Mouse (Mus musculus) spleen, adult 18-20 months (tissue): ENCODE results near the gene Nhsl2.
"Not testable (repeated sequence)": the region's sequence is repeated elsewhere in the genome, so short reads cannot be mapped to it uniquely, and the experiment has no call there.

Experiments used
- DNase-seq, 2 experiments: peaks; one replicate each; pipeline ENCODE4 v3.0.0; 2022; ENCODE audit warnings: mixed read lengths in 2 of 2

Gene Nhsl2

DNA sequence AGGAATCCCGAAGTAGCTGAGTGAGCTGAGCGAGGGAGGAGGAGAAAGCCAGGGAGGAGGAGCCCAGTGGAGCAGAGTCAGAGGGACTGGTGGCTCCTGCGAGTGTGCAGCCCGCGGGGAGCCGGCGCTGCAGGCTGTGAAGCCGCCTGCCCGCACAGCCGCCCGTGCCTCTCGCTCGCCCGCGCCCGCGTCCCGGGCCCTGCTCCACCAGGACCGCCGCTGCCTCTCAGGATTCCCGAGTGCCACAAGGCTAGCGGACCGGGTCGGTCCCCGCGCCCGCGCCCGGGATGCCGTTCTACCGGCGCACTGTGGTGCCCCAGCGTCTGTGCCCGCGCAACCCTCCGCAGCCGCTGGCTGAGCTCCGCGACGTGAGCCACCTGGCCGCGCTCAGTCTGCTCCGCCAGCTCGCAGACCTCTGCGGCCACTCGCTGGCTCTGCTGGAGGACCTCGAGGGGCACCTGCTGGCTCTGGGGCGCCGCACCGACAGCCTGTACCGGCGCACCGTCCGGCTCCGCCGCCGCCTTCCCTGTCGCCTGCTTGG, at the start of gene Nhsl2:
Gene Nhsl2, plus strand, starts transcription at position 105 of the 541 bp plus-strand sequence.
- DNase-seq, result peak in 1 of 2 experiments; percentile 1

DNA sequence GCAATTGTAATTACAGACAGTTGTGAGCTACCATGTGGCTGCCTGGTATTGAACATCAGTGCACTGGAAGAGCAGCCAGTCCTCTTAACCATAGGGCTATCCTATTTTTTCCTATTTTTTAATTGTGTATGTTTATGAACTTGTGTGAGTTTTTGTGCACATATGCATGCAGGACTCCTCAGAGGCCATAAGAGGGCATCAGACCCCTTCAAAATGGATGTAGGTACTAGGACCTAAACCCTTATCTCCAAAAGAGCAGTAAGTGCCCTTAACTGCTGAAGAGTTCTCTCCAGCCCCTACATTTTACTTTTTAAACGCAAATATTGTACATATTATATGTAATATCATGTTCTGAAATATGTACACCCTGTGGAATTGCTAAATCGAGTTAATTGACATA, 43.7 kb upstream of the Nhsl2 start:
- DNase-seq, result no peak

DNA sequence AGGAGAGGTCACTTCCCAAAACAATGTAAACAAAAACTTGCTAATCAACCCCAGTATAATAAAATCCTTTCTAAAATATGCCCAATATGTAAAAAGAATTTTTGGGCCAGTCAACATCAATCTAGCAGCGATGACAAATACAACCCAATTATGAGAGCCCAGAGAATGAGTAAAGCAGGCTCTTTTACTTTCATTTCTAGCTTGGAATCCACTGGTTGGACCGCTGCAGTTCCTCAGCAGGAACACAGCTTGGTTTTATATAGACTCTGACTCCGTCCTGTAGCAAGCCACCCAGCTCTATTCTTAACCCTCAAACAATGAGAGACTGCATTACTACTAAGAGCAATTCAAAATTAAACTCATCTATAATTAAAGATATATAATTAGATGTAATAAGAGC, 37.4 kb upstream of the Nhsl2 start:
- DNase-seq, result no peak

DNA sequence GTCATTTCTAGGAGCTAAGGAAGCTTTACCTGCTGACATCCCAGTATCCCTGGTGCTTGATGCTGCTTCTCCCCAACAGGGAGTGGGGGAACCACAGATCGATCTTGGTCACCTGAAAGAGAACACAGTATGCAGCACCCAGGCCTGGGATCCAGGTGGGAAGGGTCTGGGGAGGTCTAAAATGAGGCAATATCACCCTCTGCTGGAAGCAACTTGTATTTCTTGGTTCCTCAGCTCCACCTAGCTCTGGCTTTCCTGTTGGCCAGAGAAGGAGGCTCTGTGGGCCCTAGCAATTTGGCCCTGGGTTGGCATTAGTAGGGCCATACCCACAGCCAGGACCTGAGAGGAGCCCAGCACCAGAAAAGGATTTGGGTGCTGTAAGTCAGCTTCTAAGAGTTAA, 30.0 kb upstream of the Nhsl2 start:
- DNase-seq, result no peak

DNA sequence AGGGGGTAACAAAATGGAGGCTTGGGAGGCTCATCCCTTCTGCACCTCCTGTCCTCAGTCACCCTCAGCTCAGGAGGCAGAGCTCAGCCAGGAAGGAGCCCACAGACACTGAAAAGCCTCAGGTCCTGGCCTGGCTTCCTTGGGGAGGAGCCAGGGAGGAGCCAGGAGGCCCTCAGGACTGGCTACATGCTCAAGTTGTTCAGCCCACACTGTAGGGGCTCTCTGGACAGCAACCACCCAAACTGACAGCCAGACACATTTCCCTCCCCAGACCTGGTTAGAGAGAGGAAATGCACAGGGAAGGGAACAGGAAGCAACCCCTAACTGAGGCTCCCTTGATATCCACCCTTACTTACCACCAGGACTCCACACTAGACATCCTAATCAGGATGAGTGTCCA, 29.2 kb upstream of the Nhsl2 start:
- not testable (repeated sequence) for DNase-seq

DNA sequence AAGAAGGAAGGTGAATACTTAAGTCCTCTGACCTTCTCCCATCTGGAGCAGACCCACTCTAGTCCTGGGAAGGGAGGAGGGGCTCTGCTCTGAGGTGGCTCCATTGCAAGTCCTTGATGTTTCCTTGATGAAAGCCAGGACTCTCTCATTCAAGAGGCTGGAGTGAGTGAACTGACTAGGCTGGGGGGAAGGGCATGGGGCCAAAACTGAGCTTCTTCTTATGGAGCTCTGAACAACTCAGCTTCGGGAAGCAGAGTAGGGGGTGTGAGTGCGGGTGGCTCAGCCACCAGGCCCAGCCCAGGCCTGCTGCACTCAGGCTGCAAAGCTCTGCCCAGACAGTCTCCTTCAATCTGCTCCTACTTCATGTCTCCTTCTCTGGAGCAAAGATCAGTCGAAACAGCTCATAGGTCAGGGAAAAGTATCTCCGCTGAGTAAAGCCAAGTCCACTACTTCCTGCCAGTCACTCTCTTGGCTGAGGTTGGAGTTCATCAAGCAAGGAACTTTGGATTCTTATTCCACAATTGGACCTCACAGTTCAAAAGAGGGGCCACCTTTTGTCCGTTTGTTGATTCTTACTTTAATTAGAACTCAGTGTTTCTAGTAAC, 1.9 kb upstream of the Nhsl2 start:
- DNase-seq, result no peak

DNA sequence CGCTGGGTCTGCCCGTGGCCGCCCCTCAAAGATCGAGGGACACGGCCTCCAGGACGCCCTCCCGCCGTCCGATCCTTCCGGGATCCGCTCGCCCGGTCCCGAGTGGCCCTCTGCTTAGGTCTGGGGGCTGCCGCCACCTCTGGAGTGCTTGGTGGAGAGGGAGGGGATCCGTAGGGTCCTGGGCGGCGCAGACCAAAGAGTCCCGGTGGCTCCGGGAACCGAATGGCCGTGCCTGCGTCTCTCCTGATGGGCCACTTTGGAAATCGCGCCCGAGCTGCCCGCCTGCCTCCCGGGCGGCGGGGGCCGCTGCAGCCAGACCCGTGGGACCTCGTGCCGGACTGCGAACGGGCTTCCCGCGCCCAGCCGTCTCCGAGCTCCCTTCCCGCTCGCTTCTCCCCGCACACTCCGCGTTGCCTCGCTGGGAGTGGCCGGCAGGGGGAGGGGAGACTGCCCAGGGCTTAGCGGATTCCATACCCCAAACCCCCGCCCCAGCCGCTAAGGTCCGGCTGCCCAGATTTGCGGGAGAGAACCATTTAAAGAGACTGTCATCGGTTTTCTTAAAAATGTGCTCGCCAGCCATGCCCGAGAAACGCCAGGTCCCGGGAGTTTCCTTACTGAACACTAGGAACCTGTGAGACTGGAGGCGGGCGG, 841 bp downstream of the Nhsl2 start:
- DNase-seq, result peak in 1 of 2 experiments; percentile 1

DNA sequence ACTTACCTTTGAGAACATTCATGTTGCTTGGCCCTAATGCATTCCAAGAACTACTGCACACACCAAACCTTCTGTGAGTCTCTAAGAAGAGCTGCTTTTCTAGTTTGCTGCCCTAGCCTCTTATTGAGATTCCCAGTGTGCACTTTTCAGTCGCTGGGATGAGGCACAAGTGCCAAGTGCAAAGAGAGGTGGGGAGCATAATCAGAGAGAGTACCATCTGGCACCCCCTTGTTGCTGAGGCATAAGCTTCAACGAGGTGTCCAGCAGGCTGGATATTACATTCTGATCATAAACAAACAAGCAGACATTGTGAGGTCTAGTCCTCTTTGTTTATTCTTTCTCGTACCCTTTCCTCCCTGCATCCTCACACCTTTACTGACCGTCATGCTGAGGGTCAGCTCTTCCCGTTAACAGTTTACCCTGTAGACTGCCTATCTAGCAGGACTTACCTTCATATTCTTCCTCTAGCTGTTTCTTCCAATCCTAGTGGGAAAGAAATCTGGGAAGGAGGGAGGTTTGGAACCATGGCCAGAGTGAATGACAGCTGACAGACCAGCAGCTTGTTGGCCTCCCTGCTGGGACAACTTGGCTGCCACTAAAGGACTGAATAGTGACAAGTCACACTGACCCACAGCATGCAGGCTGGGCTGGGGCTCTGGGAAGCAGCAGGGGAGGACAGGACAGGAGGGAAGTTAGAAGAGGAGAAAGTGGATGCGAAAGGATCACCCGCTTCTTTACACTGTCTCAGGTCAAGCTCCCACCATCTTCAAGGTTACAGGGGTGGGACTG, 2.6 kb downstream of the Nhsl2 start:
- DNase-seq, result no peak

DNA sequence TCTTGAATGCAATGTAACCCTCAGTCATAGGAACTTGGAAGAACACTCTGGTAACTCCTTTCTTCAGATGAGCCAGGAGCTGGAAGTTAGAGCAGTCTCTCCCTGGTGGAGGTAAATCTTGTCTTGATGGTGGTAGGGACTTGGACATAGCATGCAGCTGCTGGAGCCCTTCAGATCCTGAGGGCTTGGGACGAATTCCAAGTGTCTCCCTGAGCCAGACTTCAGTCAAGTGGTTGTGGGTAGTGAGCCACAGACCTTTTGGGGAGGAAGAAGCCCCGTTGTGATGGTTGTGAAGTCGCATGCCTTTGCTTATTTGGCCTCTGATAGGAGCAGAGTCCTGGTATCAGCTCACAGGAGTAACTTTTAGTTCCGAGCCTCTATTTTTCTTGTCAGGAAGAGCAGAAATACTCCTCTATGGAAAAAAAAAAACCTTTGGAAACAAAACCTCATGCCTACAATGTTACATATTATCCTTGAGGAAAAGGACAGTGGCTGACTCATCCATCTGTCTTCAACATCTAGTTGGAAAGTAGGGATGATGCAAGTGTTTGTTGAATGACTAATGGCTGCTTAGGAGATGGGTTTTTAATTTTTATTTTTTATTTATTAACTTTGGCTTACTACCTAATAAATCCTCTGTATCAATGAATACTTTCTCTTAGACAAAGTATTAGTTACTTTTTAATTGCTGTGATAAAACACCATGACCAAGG, 14.6 kb downstream of the Nhsl2 start:
- DNase-seq, result no peak

DNA sequence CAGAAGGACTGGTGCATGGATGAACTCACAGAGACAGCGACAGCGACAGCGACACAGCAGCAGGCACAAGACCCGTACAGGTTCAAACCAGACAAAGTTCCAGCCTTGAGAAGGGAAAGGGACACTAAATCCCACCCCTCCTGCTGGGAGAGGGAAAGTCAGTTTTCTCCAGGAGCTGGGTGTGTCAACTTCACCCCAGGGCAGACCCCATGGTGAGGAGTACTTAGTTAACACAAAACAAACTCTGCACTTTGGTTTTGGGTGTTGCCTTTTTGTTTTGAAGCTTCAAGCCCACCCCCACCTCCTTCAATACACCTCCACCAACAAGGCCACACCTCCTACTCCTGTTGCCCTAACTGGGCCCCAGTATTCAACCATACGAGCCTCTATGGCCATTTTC, 15.6 kb downstream of the Nhsl2 start:
- DNase-seq, result no peak

DNA sequence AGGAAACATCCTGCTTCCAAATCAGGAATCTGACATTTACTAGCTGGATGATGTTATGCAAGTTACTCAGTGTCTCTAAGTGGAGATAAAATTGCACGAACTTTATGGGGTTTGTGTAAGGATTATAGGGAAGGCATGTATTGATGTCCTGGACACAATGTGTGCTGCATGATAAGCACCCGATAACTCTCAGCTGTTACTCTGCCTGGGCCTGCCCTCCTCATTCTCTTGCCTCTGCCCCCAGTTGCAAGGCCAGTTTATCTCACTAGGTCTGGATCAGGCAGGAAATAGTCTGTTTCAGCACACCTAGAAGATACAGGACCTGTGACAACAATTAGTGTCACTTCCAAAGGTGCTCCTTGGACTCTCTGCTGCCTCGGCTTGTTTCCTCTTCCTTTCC, 25.0 kb downstream of the Nhsl2 start:
- DNase-seq, result no peak

DNA sequence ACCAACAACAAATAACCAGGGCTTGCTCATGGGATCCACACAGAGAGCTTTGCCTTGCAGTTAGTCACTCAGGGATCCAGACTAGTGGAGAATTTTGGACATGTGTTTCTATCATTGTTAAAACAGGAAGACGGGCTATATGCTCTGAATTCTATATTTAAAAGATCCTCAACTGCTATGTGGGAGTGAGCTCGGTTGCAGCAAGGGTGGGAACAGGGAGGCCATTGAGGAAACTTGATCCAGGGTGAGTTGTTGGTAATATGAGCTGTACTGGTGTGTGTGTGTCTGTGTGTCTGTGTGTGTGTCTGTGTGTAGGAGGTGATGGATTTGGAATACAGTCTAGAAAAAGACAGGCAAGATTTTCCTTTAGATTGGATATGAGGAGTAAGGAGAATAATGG, 25.7 kb downstream of the Nhsl2 start:
- no peak for DNase-seq

DNA sequence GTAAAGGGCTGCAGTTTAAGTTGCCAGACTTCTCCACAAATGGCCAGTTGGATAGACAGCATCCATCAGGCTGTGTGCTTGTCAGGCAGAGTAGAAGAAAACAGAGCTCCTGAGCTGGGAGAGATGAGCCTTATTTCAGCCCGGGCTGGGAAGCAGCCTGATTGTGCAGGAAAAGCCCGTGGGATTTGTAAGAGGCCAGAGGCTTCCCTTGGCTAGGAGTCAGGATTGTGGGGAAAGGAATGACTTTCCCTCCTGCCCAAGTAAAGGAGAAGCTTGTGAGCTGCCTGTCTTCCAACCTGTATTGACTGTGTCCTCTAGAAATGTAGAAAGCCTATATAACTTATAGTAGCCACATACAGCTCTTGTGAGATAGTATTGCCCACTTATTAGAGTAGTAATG, 27.0 kb downstream of the Nhsl2 start:
- DNase-seq, result no peak

DNA sequence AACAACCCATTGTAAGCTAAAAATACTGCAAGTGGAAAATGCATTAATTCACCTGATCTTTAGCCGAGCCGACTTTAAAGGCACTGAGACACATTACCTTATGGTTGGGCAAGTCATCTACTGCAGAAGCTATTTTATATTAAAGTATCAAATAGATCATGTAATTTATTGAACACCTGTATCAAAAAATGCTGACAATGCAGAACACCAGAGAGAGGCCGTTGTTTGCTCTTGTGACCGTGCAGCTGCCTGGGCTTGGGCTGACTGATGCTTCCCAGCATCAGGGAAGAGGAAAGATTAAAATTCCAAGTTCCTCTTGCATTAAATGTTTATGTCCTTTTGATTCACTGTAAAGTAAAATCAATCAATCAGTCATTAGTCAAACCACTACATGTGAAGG, 28.7 kb downstream of the Nhsl2 start:
- DNase-seq, result no peak

DNA sequence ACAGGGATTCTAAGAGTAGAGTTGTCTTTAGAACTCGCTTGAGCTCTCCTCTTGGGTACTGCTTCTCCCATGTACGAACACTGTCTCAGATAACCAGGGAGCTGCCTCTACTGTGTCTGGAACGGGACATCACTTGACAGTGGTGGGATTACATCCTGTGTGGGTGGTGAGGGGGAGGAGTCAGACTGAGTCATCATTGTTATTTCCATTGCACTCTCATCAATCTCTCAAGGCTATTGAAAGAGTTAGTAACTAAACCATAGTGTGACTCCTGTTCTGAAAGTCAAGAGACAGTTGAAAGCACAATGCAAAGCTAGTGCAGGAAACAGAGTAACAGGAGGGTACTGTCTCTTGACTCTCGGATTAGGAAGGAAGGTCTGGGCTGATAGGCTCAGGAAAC, 29.4 kb downstream of the Nhsl2 start:
- DNase-seq, result no peak

DNA sequence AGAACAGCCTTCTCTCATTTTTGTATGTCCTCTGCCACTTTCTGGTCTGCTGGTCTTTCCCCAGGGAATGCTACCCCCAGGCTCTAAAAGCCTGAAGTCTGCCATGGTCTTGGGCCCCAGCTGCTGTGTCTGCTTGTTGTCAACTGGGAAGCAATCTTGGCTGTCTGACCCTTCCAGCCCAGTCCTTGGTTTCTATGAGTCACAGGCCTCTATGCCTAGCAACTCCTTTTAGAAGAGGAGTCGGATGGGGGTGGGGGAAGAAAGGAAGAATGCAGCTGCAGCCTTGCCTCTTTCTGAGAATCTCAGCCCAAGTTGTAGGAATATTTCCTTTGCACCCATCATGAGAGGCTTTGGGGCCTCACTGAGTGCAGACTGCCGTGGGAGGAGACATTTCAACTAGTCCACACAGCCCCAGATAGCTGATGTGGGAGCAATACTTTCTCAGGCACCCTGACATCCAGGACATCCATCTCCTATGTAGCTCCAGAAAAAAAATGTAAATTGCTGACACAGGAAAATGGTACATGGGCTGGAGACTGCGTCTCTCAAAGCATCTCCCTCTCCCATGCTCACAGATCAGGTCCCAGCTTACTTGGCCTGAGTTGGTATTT, 33.1 kb downstream of the Nhsl2 start:
- no peak for DNase-seq

DNA sequence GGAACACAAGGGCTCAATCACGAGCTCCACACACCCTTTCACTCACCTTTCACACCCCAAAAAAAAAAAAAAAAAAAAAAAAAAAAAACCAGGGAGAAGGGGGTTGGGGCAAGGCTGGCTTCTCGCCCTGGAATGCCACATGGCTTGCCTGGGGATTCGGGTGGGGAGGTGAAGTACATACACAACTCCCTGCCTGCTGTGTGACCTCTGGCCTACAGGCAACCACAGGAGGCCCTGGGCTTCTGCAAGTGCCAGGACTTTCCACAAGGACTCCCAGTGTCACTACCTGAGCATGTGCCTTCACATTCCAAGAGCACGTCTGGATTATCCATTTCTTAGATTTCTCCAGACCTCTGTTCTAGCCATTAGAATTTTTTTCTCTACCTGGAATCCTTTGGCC, 40.2 kb downstream of the Nhsl2 start:
- DNase-seq, result no peak

DNA sequence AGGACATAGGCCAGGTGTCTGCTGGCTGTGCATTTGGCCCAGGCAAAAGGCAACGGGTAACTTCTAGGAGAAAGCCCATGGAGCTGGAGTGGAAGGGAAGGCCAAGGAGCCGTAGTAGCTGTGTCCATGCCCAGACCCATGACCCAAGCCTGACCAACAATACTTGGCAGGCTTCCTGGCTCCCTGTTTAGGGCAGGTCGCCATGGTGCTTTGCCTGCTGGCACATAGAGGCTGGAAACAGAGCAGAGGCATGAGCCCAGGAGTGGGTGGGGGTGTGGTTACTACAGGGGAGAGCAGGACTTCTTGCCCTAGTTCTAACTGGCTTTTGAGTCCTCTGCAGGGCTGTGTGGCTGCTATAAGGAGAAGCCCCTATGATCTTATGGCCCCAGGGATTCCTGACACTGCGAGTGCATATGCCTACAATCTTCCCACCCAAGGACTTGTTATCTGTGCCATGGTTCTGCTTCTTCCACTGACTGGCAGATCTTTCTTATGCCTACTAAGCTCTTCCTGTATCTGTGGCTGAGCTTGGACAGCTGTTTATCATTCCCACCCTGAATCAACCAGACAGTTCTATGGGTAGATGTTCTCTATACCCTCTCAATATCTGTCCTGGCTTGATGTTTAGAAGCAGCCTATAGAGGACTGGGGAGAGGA, 40.8 kb downstream of the Nhsl2 start:
- no peak for DNase-seq

DNA sequence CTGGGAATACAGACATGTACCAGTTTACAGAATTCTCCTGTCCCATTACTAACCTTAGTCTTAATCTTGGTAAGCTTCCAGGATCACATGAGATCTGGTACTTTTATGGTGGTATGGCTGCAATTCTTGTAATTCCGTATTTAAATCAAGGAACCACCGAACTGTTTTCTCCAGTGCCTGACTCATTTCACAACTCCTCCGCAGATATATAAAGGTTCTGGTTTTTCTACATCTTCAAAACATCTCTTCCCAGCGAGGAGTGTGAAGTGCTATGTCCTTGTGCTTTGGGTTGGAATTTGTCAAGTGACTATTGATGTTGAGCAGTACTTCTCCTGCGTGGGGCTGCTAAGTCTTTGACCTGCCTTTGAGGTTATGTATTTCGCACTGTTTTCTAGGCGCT, 44.6 kb downstream of the Nhsl2 start:
- no peak for DNase-seq

DNA sequence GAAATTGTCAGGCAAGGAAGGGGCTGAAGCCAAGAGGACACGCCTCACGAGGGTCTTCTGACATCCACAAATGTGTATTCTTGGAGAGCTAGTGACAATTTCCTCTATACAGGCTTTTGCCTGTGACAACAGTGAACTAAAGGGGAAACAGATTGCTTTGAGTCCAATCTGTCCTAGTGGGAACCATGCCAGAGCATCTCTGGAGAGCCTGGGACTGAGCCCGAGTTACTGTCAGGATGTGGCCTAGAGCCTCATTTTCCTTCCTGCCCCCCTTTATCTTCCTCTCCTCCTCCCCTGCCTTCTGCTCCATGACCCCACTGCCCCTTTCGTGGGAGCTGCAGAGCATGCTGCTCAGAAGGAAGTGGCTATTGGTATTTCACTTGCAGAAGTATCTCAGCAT, 49.2 kb downstream of the Nhsl2 start:
- no peak for DNase-seq

DNA sequence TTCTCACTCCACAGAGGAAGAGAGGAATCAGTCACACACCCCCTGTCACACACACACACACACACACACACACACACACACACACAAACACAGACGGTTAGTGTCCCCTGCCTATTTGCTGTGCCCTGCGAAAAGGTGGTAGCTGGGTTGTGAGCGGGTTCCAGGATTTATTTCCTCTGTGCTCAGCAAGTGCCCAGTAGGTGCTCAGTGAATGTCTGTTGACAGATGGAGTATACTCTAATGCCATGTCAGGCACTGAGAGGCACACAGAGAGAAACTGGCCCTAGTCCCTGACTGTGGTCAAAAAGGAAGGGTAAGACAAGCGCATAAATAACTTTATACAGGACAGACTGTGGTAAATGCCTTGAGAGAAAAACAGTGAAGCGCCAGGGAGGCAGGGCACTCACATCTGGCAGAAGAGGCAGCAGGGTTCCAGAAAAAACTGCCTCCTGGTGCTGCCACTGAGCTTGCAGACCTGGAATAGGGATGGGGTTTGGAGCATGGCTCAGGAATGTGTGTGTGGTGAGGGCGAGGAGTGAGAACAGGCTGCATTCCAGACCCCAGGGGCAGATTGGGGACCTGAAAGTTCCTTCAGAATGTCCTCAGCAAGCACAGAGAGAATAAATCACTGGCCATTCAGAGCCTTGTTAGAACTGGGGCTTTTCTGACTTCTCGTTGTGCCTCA, 52.8 kb downstream of the Nhsl2 start:
- DNase-seq, result no peak

DNA sequence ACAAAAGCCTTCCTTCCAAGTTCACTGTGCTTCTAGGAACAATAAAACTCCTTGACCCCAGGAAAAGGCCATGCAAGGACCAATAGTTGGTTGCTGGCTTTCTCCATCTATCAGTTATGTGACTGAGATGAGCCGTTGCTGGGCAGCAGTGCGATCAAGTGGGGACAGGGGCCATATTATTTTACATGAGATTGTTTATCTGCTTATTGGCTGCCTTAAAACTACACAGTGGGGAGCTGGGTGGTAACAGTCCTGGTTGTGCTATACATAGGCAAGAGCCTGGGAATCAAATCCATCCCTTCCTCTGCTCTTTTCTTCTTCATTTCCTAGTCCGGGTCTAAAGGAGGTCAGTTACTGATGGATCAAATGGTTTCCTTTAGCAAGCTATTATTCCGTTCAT, 53.4 kb downstream of the Nhsl2 start:
- DNase-seq, result no peak
